In the genomic region with DNA sequence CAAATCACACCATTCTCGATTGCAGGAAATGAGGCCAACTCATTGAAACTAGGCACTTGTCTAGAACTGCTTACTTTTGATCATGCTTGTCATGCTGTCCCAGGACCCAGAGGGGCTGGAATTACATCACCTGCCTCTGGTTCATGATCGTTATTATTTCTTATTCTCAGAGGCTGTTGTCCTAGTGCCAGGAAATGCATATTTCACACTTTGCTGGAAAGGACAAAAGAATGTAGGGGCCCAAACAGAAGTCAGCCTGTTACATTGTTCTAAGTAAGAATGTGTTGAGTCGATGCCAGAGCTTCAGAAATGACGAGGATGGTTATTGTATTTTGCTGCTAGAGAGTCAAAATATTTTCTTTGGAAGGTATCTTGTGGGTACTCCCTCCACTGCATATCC, we compare ENCODE assay signal across 12 mouse cellular contexts.
"Had no signal": no experiment of that assay in that cellular context is flagged by ENCODE, and none has a peak within 500 bp of the region (broad histone marks: within the 10 kb centered on the region; RNA-seq: fewer than 3 reads in every experiment).

No protein-coding gene starts in this region.

- H3K27me3 ChIP-seq: limb, embryonic 15.5 days; midbrain, embryonic 15.5 days; neural tube, embryonic 12.5 days had no signal

- H3K9ac ChIP-seq: limb, embryonic 15.5 days; liver, embryonic 12.5 days; midbrain, embryonic 15.5 days; neural tube, embryonic 12.5 days had no signal

- H3K27ac ChIP-seq: layer of hippocampus, adult 2 months; limb, embryonic 15.5 days; liver, embryonic 12.5 days; midbrain, embryonic 15.5 days; neural tube, embryonic 12.5 days had no signal

- H3K4me2 ChIP-seq: limb, embryonic 15.5 days; liver, embryonic 12.5 days; midbrain, embryonic 11.5 days; midbrain, embryonic 15.5 days; neural tube, embryonic 12.5 days had no signal

- H3K9me3 ChIP-seq: limb, embryonic 15.5 days; liver, embryonic 12.5 days; midbrain, embryonic 15.5 days; neural tube, embryonic 12.5 days had no signal

- H3K36me3 ChIP-seq: limb, embryonic 15.5 days; liver, embryonic 12.5 days; midbrain, embryonic 15.5 days; neural tube, embryonic 12.5 days had no signal

- DNase-seq: kidney, adult 18-20 months; kidney, postnatal 10 days; kidney, postnatal 4 days; left cerebral cortex, postnatal 4 days; thymus, adult 18-20 months; thymus, postnatal 14 days had no signal

- H3K4me1 ChIP-seq: liver, embryonic 12.5 days; midbrain, embryonic 15.5 days; neural tube, embryonic 12.5 days had no signal

- ATAC-seq: liver, embryonic 12.5 days; midbrain, embryonic 15.5 days had no signal

- H3K4me3 ChIP-seq: layer of hippocampus, adult 2 months; limb, embryonic 15.5 days; liver, embryonic 12.5 days; midbrain, embryonic 15.5 days; neural tube, embryonic 12.5 days had no signal
